Mouse (Mus musculus): ENCODE data around the gene Atp6v1e2. TPM values are rescaled to one million over a fixed set of nuclear protein-coding genes. Genes with fewer than 3 reads are reported as not detected.
A peak's percentile ranks its signal among the peaks of the same experiment; 100 is the strongest.

Atp6v1e2 gene
- polyA plus RNA-seq, 1 experiment from 2014 or later: 0.12 TPM

DNA sequence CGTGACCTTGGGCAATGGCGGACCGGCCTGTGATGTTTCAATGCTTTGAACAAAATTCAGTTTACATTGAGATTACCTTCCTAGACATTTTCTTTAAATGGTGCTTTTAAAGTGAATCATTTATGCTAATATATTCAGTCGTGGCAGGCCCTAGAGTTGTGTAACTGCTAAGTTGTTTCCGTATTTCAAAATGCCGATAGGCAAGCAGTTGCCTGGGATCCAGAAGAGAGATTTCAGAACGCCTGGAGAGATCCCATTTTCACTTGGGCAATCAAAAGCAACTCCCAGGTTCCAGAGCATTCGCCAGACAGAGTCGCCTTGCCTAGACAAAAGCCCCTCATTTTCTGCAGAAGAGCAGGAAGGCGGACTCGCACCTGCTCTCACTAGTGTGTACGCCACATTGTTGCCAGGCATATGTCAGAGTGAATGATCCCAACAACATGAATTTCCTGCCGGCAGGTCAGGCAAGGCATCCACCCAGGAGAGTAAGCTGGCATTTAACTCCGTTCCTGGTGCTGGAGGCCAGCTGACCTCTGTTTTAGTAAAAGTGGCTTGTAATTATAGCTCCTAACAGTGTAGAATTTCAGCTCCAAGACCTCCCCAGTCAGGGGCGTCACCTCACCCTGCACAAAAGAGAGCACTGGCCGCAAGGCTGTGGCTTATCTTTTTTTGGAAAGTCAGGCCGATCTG is 38.9 kb upstream of the Atp6v1e2 start:
- WGBS: 53% methylated on average over 17 of the region's 17 CpGs
- no peak overlapping the region for H3K4me3 ChIP-seq (ENCODE audit: low read depth, low read length)
- H3K9ac ChIP-seq (ENCODE audit: low read length): no peak overlapping the region
- H3K36me3 ChIP-seq (ENCODE audit: control insufficient read depth, insufficient read depth, low read length): no peaks in the 10 kb centered on the region
- ATAC-seq (ENCODE audit: low FRiP score, low TSS enrichment): no peak
- no peaks in the 10 kb centered on the region for H3K4me1 ChIP-seq (replicated peaks; ENCODE audit: control insufficient read depth, insufficient read depth)
- no peaks in the 10 kb centered on the region for H3K27me3 ChIP-seq (ENCODE audit: control insufficient read depth, insufficient read depth, low read length)
- no peaks in the 10 kb centered on the region for H3K9me3 ChIP-seq (ENCODE audit: control insufficient read depth, low read length)
- no peak overlapping the region; the same call in 1 of the 2 replicates for H3K27ac ChIP-seq (replicated peaks)
- H3K4me2 ChIP-seq (replicated peaks; ENCODE audit: low read depth): no peak overlapping the region
- no peak for TF ChIP-seq EP300 (optimal IDR thresholded peaks at IDR 0.05)
- no peak for TF ChIP-seq CTCF (IDR thresholded peaks at IDR 0.05; ENCODE audit: low read depth)
- DNase-seq (ENCODE audit: low spot score): no peak

GRCm38 (mm10) chr17:86982497-86982896 is 34.8 kb upstream of the Atp6v1e2 start:
- no peaks in the 10 kb centered on the region for H3K9me3 ChIP-seq (ENCODE audit: control insufficient read depth, low read length)
- no peak overlapping the region for H3K9ac ChIP-seq (ENCODE audit: low read length)
- H3K27me3 ChIP-seq (ENCODE audit: control insufficient read depth, insufficient read depth, low read length): no peaks in the 10 kb centered on the region
- H3K36me3 ChIP-seq (ENCODE audit: control insufficient read depth, insufficient read depth, low read length): 0 out of 2 replicates have a peak, but pooled peaks cover 2% of the 10 kb centered on the region
- H3K4me1 ChIP-seq (replicated peaks; ENCODE audit: control insufficient read depth, insufficient read depth): no peaks in the 10 kb centered on the region
- H3K27ac ChIP-seq (replicated peaks): no peak overlapping the region
- 36% methylated on average over 9 of the region's 9 CpGs for WGBS
- TF ChIP-seq EP300 (optimal IDR thresholded peaks at IDR 0.05): no peak
- peak; percentile 49 for TF ChIP-seq CTCF (IDR thresholded peaks at IDR 0.05; ENCODE audit: low read depth)
- no peak overlapping the region for H3K4me2 ChIP-seq (replicated peaks; ENCODE audit: low read depth)
- ATAC-seq (ENCODE audit: low FRiP score, low TSS enrichment) (peak; percentile 67), DNase-seq (ENCODE audit: low spot score) (peak; percentile 29)
- H3K4me3 ChIP-seq (ENCODE audit: low read depth, low read length): no peak overlapping the region

DNA sequence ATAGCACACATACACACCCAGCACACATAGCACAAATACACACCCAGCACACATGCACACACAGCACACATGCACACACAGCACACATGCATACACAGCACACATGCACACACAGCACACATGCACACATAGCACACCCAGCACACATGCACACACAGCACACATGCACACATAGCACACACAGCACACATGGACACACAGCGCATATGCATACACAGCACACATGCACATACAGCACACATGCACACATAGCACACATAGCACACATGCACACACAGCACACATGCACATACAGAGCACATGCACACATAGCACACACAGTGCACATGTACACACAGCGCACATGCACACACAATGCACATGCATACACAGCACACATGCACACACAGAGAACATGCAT is 34.0 kb upstream of the Atp6v1e2 start:
- no peak overlapping the region for H3K4me3 ChIP-seq (ENCODE audit: low read depth, low read length)
- H3K36me3 ChIP-seq (ENCODE audit: control insufficient read depth, insufficient read depth, low read length): 0 out of 2 replicates have a peak, but pooled peaks cover 2% of the 10 kb centered on the region
- H3K9ac ChIP-seq (ENCODE audit: low read length): no peak overlapping the region
- no peak overlapping the region for H3K4me2 ChIP-seq (replicated peaks; ENCODE audit: low read depth)
- DNase-seq (ENCODE audit: low spot score) (no peak), ATAC-seq (ENCODE audit: low FRiP score, low TSS enrichment) (no peak)
- H3K9me3 ChIP-seq (ENCODE audit: control insufficient read depth, low read length): no peaks in the 10 kb centered on the region
- no peak overlapping the region for H3K27ac ChIP-seq (replicated peaks)
- H3K4me1 ChIP-seq (replicated peaks; ENCODE audit: control insufficient read depth, insufficient read depth): no peaks in the 10 kb centered on the region
- WGBS: 98% methylated on average over 2 of the region's 2 CpGs
- TF ChIP-seq CTCF (IDR thresholded peaks at IDR 0.05; ENCODE audit: low read depth) (no peak), EP300 (optimal IDR thresholded peaks at IDR 0.05) (no peak)
- H3K27me3 ChIP-seq (ENCODE audit: control insufficient read depth, insufficient read depth, low read length): no peaks in the 10 kb centered on the region

GRCm38 (mm10) chr17:86981205-86981604 is 33.5 kb upstream of the Atp6v1e2 start:
- no peaks in the 10 kb centered on the region for H3K4me1 ChIP-seq (replicated peaks; ENCODE audit: control insufficient read depth, insufficient read depth)
- no peak overlapping the region for H3K4me3 ChIP-seq (ENCODE audit: low read depth, low read length)
- TF ChIP-seq CTCF (IDR thresholded peaks at IDR 0.05; ENCODE audit: low read depth) (no peak), EP300 (optimal IDR thresholded peaks at IDR 0.05) (no peak)
- H3K36me3 ChIP-seq (ENCODE audit: control insufficient read depth, insufficient read depth, low read length): 0 out of 2 replicates have a peak, but pooled peaks cover 2% of the 10 kb centered on the region
- no peak for ATAC-seq (ENCODE audit: low FRiP score, low TSS enrichment)
- no peaks in the 10 kb centered on the region for H3K27me3 ChIP-seq (ENCODE audit: control insufficient read depth, insufficient read depth, low read length)
- H3K27ac ChIP-seq (replicated peaks): no peak overlapping the region
- WGBS: 96% methylated on average over 1 of the region's 1 CpGs
- no peak for DNase-seq (ENCODE audit: low spot score)
- no peak overlapping the region for H3K4me2 ChIP-seq (replicated peaks; ENCODE audit: low read depth)
- no peaks in the 10 kb centered on the region for H3K9me3 ChIP-seq (ENCODE audit: control insufficient read depth, low read length)
- H3K9ac ChIP-seq (ENCODE audit: low read length): no peak overlapping the region

DNA sequence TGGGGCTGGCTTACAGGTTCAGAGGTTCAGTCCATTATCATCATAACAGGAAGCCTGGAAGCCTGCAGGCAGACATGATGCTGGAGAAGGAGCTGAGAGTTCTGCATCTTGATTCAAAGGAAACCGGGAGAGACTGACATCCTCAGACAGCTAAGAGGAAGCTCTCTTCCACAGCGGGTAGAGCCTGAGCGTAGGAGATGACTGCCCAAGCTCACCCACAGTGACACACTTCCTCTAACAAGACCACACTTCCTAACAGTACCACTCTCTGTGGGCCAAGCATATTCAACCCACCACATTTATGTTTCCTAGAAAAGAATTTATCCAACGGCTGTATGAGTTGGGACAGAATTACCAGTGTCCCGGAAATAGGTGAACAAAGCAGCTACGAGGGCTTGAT is 30.8 kb upstream of the Atp6v1e2 start:
- no peak overlapping the region for H3K9ac ChIP-seq (ENCODE audit: low read length)
- no peaks in the 10 kb centered on the region for H3K27me3 ChIP-seq (ENCODE audit: control insufficient read depth, insufficient read depth, low read length)
- H3K4me2 ChIP-seq (replicated peaks; ENCODE audit: low read depth): no peak overlapping the region
- H3K4me3 ChIP-seq (ENCODE audit: low read depth, low read length): no peak overlapping the region
- 91% methylated on average over 6 of the region's 6 CpGs for WGBS
- DNase-seq (ENCODE audit: low spot score) (no peak), ATAC-seq (ENCODE audit: low FRiP score, low TSS enrichment) (no peak)
- TF ChIP-seq CTCF (IDR thresholded peaks at IDR 0.05; ENCODE audit: low read depth): no peak
- TF ChIP-seq EP300 (optimal IDR thresholded peaks at IDR 0.05): no peak
- H3K27ac ChIP-seq (replicated peaks): no peak overlapping the region
- peaks cover 2% of the 10 kb centered on the region; the same call in 1 of the 2 replicates for H3K36me3 ChIP-seq (ENCODE audit: control insufficient read depth, insufficient read depth, low read length)
- no peaks in the 10 kb centered on the region for H3K9me3 ChIP-seq (ENCODE audit: control insufficient read depth, low read length)
- no peaks in the 10 kb centered on the region for H3K4me1 ChIP-seq (replicated peaks; ENCODE audit: control insufficient read depth, insufficient read depth)

DNA sequence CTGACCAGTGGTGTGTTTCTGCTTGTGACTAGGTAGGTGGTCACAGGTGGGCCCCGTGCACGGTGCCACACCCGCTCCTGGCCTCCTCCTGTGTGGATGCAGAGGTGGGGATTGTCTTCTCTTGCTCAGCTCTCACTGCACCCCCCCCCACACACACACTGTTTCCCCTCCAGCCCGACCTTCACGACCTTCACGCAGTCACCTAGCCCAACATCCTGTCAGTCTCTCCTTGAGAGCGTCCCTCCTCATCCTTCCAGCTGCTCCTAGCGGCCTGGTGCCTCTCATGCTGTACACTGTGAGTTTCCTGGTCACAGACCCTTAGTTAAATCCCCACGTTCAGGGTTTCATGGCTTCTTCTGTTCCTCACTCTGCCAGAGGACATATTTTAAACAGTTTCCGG is 28.7 kb upstream of the Atp6v1e2 start:
- peaks cover 2% of the 10 kb centered on the region; the same call in 1 of the 2 replicates for H3K36me3 ChIP-seq (ENCODE audit: control insufficient read depth, insufficient read depth, low read length)
- H3K4me2 ChIP-seq (replicated peaks; ENCODE audit: low read depth): no peak overlapping the region
- WGBS: 66% methylated on average over 10 of the region's 10 CpGs
- no peaks in the 10 kb centered on the region for H3K9me3 ChIP-seq (ENCODE audit: control insufficient read depth, low read length)
- H3K4me3 ChIP-seq (ENCODE audit: low read depth, low read length): no peak overlapping the region
- H3K4me1 ChIP-seq (replicated peaks; ENCODE audit: control insufficient read depth, insufficient read depth): no peaks in the 10 kb centered on the region
- H3K9ac ChIP-seq (ENCODE audit: low read length): no peak overlapping the region
- DNase-seq (ENCODE audit: low spot score): no peak
- H3K27me3 ChIP-seq (ENCODE audit: control insufficient read depth, insufficient read depth, low read length): no peaks in the 10 kb centered on the region
- H3K27ac ChIP-seq (replicated peaks): no peak overlapping the region
- no peak for ATAC-seq (ENCODE audit: low FRiP score, low TSS enrichment)
- TF ChIP-seq EP300 (optimal IDR thresholded peaks at IDR 0.05) (no peak), CTCF (IDR thresholded peaks at IDR 0.05; ENCODE audit: low read depth) (no peak)
